Mouse (Mus musculus) heart, postnatal 14 days (tissue): Measurements from ENCODE around the gene Tmem223. TPM values are rescaled to one million over a fixed set of nuclear protein-coding genes. Genes with fewer than 3 reads are reported as not detected.

Source experiments
- microRNA-seq, 2 experiments: library from miRNA; unstranded; fragments of <30 nt; microRNA quantifications; one replicate each; pipeline ENCODE4 v1.2.0; 2021 to 2022
- total RNA-seq, 2 experiments: library from RNA; stranded (reverse); gene quantifications; 2 replicates each; pipeline ENCODE4 v1.2.3; 2021

The Tmem223 gene
- total RNA-seq, 2 experiments from 2014 or later = 110 to 121 TPM

Small RNA genes lying within 50 kb of the gene (microRNA-seq; reads per million reads assigned to microRNA genes)
- gene Mir6992 = 0 reads per million in 2 experiments

Other genes with a start within 250 kb of the Tmem223 start
- gene Slc22a8, start 179.7 kb upstream of the Tmem223 start, total RNA-seq = under 1 TPM; 0.05 to 0.17 TPM
- not detected for gene Slc22a6, start 153.0 kb upstream of the Tmem223 start, total RNA-seq
- under 1 TPM in 1 of 2 experiments, not detected in 1; 0.05 TPM for gene Chrm1, start 107.2 kb upstream of the Tmem223 start, total RNA-seq
- 10 to 100 TPM; 39.8 to 50.9 TPM for gene Slc3a2, start 47.6 kb upstream of the Tmem223 start, total RNA-seq
- 10 to 100 TPM; 19.1 to 20.1 TPM for gene Wdr74, start 35.2 kb upstream of the Tmem223 start, total RNA-seq
- gene 1700092M07Rik, start 30.3 kb upstream of the Tmem223 start, total RNA-seq = under 1 TPM in 1 of 2 experiments, not detected in 1; 0.95 TPM
- 10 to 100 TPM; 37.4 to 40.5 TPM for gene Stx5a, start 29.6 kb upstream of the Tmem223 start, total RNA-seq
- gene Nxf1, start 13.9 kb upstream of the Tmem223 start, total RNA-seq = 10 to 100 TPM; 59.3 to 59.5 TPM
- gene Tmem179b, start 3.5 kb downstream of the Tmem223 start, total RNA-seq = 10 to 100 TPM; 15.7 to 17.9 TPM
- gene Taf6l, start 15.4 kb downstream of the Tmem223 start, total RNA-seq = 1 to 10 TPM; 7.2 to 8.9 TPM
- gene Polr2g, start 27.6 kb downstream of the Tmem223 start, total RNA-seq = 10 to 100 TPM; 53.9 to 63.0 TPM
- gene Zbtb3, start 31.6 kb downstream of the Tmem223 start, total RNA-seq = 1 to 10 TPM; 1.2 to 2.3 TPM
- gene Ttc9c, start 48.3 kb downstream of the Tmem223 start, total RNA-seq = 10 to 100 TPM; 15.1 to 15.4 TPM
- gene Hnrnpul2, start 49.0 kb downstream of the Tmem223 start, total RNA-seq = 10 to 100 TPM; 48.5 to 51.1 TPM
- not detected for gene AC129217.1, start 58.8 kb downstream of the Tmem223 start, total RNA-seq
- 10 to 100 TPM; 21.3 to 28.0 TPM for gene Bscl2, start 66.5 kb downstream of the Tmem223 start, total RNA-seq
- gene Gng3, start 68.2 kb downstream of the Tmem223 start, total RNA-seq = not detected
- gene Lrrn4cl, start 79.8 kb downstream of the Tmem223 start, total RNA-seq = 1 to 10 TPM; 3.4 to 5.4 TPM
- 100 to 1,000 TPM; 109 to 116 TPM for gene Ubxn1, start 100.5 kb downstream of the Tmem223 start, total RNA-seq
- 10 to 100 TPM; 53.3 to 53.8 TPM for gene Uqcc3, start 109.9 kb downstream of the Tmem223 start, total RNA-seq
- gene Lbhd1, start 112.7 kb downstream of the Tmem223 start, total RNA-seq = 1 to 10 TPM; 3.9 to 6.1 TPM
- not detected for gene Gm49403, start 112.9 kb downstream of the Tmem223 start, total RNA-seq
- gene 1810009A15Rik, start 117.9 kb downstream of the Tmem223 start, total RNA-seq = 10 to 100 TPM; 16.0 to 16.4 TPM
- 1 to 10 TPM in 1 of 2 experiments, not detected in 1; 1.2 TPM for gene Gm49416, start 117.9 kb downstream of the Tmem223 start, total RNA-seq
- gene Ints5, start 122.0 kb downstream of the Tmem223 start, total RNA-seq = 10 to 100 TPM; 12.3 to 12.9 TPM
- gene Ganab, start 127.1 kb downstream of the Tmem223 start, total RNA-seq = 10 to 100 TPM; 60.6 to 63.7 TPM
- gene B3gat3, start 149.4 kb downstream of the Tmem223 start, total RNA-seq = 10 to 100 TPM; 37.1 to 38.0 TPM
- gene Rom1, start 158.4 kb downstream of the Tmem223 start, total RNA-seq = 10 to 100 TPM; 12.4 to 12.7 TPM
- 10 to 100 TPM; 12.5 to 16.2 TPM for gene Eml3, start 158.6 kb downstream of the Tmem223 start, total RNA-seq
- 10 to 100 TPM; 42.1 to 44.8 TPM for gene Mta2, start 170.9 kb downstream of the Tmem223 start, total RNA-seq
- gene Tut1, start 182.9 kb downstream of the Tmem223 start, total RNA-seq = 1 to 10 TPM; 7.6 TPM
- gene Eef1g, start 196.0 kb downstream of the Tmem223 start, total RNA-seq = 100 to 1,000 TPM; 220 to 273 TPM
- 100 to 1,000 TPM; 288 to 310 TPM for gene Ahnak, start 218.3 kb downstream of the Tmem223 start, total RNA-seq